ENCODE assay signal across 7 mouse cellular contexts in the genomic region with DNA sequence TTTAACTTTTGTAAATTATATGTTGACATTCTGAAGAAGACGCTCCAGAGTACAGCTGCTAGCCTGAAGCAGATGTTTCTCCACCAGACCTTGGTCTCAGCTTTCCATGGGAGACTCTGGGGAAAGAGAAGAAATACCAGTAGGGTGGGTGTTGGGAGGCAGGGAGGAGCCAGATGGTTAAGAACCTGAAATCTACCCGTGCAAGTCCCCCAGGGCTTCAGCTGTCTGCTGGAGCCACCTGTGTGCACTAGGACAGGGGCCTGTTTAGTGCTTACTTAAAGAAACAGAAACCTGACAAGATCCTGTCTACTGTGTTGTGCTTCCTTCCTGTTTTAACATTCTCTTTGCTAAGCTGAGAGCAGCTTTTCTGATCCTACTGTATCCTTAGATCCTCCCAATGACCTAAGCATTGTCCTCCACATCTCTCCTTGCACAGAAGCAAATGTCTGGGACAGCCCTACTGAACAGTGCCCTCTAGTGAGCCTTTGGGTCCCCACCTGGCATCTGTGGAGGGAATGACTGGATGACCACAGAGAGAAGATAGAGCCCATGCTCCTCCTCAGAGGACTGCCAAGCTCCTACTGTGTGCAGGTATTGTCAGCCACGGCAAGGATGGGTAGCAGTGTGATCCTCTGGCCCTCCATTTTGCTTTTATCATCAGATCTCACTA.
DNase-seq lines count a peak whose midpoint lies in the region; ATAC-seq and TF ChIP-seq lines count a peak whose summit lies in the region.

No protein-coding gene starts in this region.

- H3K36me3 ChIP-seq in midbrain, postnatal 0 days (ENCODE audit: insufficient read depth, low read length): no peaks in the 10 kb centered on the region
- H3K36me3 ChIP-seq in midbrain, embryonic 11.5 days (ENCODE audit: control insufficient read depth, insufficient read depth, low read length): no peaks in the 10 kb centered on the region
- no peaks in the 10 kb centered on the region for H3K36me3 ChIP-seq in lung, postnatal 0 days (ENCODE audit: insufficient read depth, low read length)

- H3K4me2 ChIP-seq in midbrain, postnatal 0 days (ENCODE audit: low read depth, low read length, poor library complexity, severe bottlenecking): no peak overlapping the region
- no peak overlapping the region for H3K4me2 ChIP-seq in midbrain, embryonic 11.5 days
- no peak overlapping the region for H3K4me2 ChIP-seq in lung, postnatal 0 days (replicated peaks; ENCODE audit: low read depth, low read length)

- H3K9me3 ChIP-seq in midbrain, postnatal 0 days (ENCODE audit: low read length): no peaks in the 10 kb centered on the region
- no peaks in the 10 kb centered on the region for H3K9me3 ChIP-seq in midbrain, embryonic 11.5 days (ENCODE audit: control insufficient read depth, low read length)
- no peaks in the 10 kb centered on the region for H3K9me3 ChIP-seq in lung, postnatal 0 days (ENCODE audit: low read length)

- TF ChIP-seq EP300 in lung, postnatal 0 days (IDR thresholded peaks at IDR 0.05): no peak

- TF ChIP-seq CTCF in midbrain, postnatal 0 days (IDR thresholded peaks at IDR 0.05): peak; percentile 60
- peak; percentile 93 for TF ChIP-seq CTCF in Patski (IDR thresholded peaks at IDR 0.05)
- TF ChIP-seq CTCF in lung, postnatal 0 days (IDR thresholded peaks at IDR 0.05): peak; percentile 84

- no peak for ATAC-seq in midbrain, postnatal 0 days (ENCODE audit: low FRiP score)
- no peak for ATAC-seq in midbrain, embryonic 11.5 days (ENCODE audit: low FRiP score)
- ATAC-seq in Patski: no peak
- no peak; the same call in 1 of the 2 replicates for ATAC-seq in lung, postnatal 0 days

- WGBS in midbrain, postnatal 0 days: 73% methylated on average over 3 of the region's 3 CpGs
- WGBS in midbrain, embryonic 11.5 days: 57% methylated on average over 3 of the region's 3 CpGs
- 49% methylated on average over 3 of the region's 3 CpGs for WGBS in lung, postnatal 0 days

- no peak overlapping the region for H3K9ac ChIP-seq in midbrain, postnatal 0 days (replicated peaks; ENCODE audit: low read length, poor library complexity, severe bottlenecking)
- no peak overlapping the region for H3K9ac ChIP-seq in midbrain, embryonic 11.5 days (ENCODE audit: low read length)
- no peak overlapping the region for H3K9ac ChIP-seq in lung, postnatal 0 days (replicated peaks; ENCODE audit: low read depth)

- no peak overlapping the region for H3K27ac ChIP-seq in midbrain, postnatal 0 days (ENCODE audit: low read depth, low read length)
- no peak overlapping the region for H3K27ac ChIP-seq in midbrain, embryonic 11.5 days (ENCODE audit: low read depth, low read length)
- H3K27ac ChIP-seq in lung, postnatal 0 days (ENCODE audit: low read length): no peak overlapping the region

- intact Hi-C loops in heart, postnatal 10 days (cut with DNase I): loop anchor here (2.0 kb wide), 1 partner anchor 112 kb away; no protein-coding TSS in a partner anchor

- in situ Hi-C loops in Patski (cut with MboI; ENCODE audit: low pct_unique_long_range_greater_than_20kb): no loop called here

- CTCF ChIA-PET in Patski (lab: Charles Lee): interaction anchor here (0.8 to 2.8 kb wide), 11 partner anchors 10 to 155 kb away, joined by 3 to 16 read pairs (median 4); partner anchors contain the start of gene Tpm1

- H3K4me1 ChIP-seq in midbrain, postnatal 0 days (ENCODE audit: insufficient read depth, low read length): no peaks in the 10 kb centered on the region
- no peaks in the 10 kb centered on the region for H3K4me1 ChIP-seq in midbrain, embryonic 11.5 days (ENCODE audit: control insufficient read depth, insufficient read depth, low read length)
- peaks cover 14% of the 10 kb centered on the region for H3K4me1 ChIP-seq in lung, postnatal 0 days (ENCODE audit: insufficient read depth, low read depth, low read length)

- H3K27me3 ChIP-seq in midbrain, postnatal 0 days (ENCODE audit: insufficient read depth, low read length): no peaks in the 10 kb centered on the region
- no peaks in the 10 kb centered on the region for H3K27me3 ChIP-seq in midbrain, embryonic 11.5 days (ENCODE audit: control insufficient read depth, insufficient read depth, low read length)
- no peaks in the 10 kb centered on the region for H3K27me3 ChIP-seq in Patski
- no peaks in the 10 kb centered on the region for H3K27me3 ChIP-seq in lung, postnatal 0 days (replicated peaks; ENCODE audit: insufficient read depth, low read length)

- POLR2A ChIA-PET in Patski (lab: Charles Lee): interaction anchor here (1.1 to 3.5 kb wide), 3 partner anchors 9 to 111 kb away, joined by 3 to 13 read pairs (median 12); partner anchors contain the start of gene Tpm1

- no peak overlapping the region for H3K4me3 ChIP-seq in midbrain, postnatal 0 days (ENCODE audit: low read depth, low read length)
- no peak overlapping the region for H3K4me3 ChIP-seq in midbrain, embryonic 11.5 days (ENCODE audit: low read depth, low read length)
- H3K4me3 ChIP-seq in lung, postnatal 0 days (ENCODE audit: low read depth, low read length): no peak overlapping the region

- DNase-seq in midbrain, postnatal 0 days (ENCODE audit: low spot score): peak; percentile 27
- DNase-seq in midbrain, embryonic 11.5 days (ENCODE audit: low spot score, missing footprints): no peak
- DNase-seq in Patski (ENCODE audit: low read depth, low spot score): no peak
- peak; percentile 13 for DNase-seq in cerebellum, adult 8-10 months
- DNase-seq in heart, postnatal 10 days: peak; percentile 75 to 77
- DNase-seq in lung, postnatal 0 days (ENCODE audit: low spot score): peak; percentile 66
- DNase-seq in spleen, postnatal 14 days (ENCODE audit: low spot score in 2 of 2): no peak

Comparison
In these comparisons a context has a peak if more than half of its experiments do, and no peak if none do; other contexts are left out.
1. DNase-seq: peak in midbrain, postnatal 0 days (single experiment), cerebellum, adult 8-10 months (single experiment), heart, postnatal 10 days (2 of 2) and lung, postnatal 0 days (single experiment); none in midbrain, embryonic 11.5 days (single experiment), Patski (single experiment) and spleen, postnatal 14 days (0 of 2).
2. Peak in every context shown above with its lines, with median percentiles within 50 percentile points of each other: CTCF ChIP-seq.